Mouse (Mus musculus): Measurements from ENCODE around the gene Tmem254c. TPM values are rescaled to one million over a fixed set of nuclear protein-coding genes. Genes with fewer than 3 reads are reported as not detected.
"Not testable (repeated sequence)": the region's sequence is repeated elsewhere in the genome, so short reads cannot be mapped to it uniquely, and the experiment has no call there.

Gene Tmem254c
- polyA plus RNA-seq (2012; rRNA removed), result 16.9 and 24.6 TPM in 2 replicates

DNA sequence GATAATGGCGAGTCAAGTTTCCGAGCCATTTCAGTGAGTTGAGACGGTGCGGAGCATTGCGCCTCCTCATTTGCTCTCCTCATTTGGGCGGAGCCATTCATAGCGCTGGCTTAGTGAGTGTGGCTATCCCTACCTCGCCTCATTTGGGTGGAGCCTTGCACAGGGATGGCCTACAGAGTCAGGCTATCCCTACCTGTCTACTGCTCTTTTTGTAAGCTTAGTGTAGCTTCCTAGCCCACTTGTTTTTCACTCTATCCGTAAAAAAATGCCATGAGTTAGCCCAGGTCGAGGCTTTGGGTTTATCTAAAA, at the start of gene Tmem254c:
Gene Tmem254c (minus strand): TSS at position 31 of the 309 bp plus-strand sequence.
- not testable (repeated sequence) for DNase-seq (ENCODE audit: low spot score)

DNA sequence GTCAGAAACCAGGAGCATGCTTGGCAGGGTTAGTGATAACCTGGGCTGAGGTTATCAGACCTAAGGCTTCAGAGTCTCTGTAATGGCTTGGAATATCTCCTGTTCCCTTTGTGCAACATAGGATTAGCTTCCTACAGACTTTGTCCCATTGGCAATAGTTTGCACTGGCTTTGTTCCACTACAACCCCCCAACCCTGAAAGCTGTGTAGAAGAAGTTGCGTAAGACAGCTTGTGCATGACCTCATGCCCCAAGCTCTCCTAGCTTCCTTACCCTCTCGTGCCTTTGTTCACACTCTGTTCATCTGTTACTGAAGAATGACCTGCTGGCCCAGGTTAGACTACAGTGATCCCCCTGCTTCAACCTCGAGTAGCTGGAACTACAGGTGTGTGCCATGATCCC, 30.5 kb upstream of the Tmem254c start:
- DNase-seq (ENCODE audit: low spot score), result not testable (repeated sequence)

DNA sequence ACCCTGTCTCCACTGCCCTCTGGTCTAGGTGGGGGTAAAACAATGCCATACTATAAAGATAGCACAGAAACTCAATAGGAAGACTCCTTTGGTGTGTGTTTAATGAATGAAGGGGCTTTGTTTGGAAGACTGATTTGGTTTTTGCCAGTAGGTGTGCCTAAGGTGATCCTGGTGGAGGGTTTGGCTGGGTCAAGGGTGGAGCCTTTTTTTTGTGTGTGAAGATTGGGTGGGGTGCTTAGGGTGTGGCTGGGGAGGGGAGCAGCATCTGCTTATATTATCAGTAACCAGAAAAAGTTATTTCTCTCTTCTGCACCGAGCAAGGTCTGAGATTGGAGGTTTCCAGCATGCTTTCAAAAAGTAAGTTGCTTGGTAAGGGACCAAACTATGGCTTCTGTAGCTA, 14.8 kb upstream of the Tmem254c start, which contains the start of gene Cphx3:
Gene Cphx3 (plus strand): TSS at position 301 of the 400 bp plus-strand sequence.
- DNase-seq (ENCODE audit: low spot score), result not testable (repeated sequence)

DNA sequence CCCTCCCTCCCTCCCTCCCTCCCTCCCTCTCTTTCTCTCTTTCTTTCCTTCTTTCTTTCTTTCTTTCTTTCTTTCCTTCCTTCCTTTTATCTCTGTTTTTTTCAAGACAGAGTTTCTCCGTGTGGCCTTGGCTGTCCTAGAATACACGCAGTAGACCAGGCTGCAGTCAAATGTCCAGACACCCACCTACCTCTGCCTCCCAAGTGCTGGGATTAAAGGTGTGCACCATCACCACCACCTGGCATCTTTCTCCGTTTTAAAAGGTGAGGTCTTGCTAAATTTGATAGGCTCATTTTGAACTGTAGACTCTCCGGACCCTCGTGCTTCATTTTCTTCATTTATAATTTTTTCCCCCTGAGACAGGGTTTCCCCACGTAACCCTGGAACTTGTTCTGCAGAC, 14.1 kb upstream of the Tmem254c start, which contains the start of gene Cphx2:
Gene Cphx2 (plus strand): TSS at position 301 of the 400 bp plus-strand sequence.
- not testable (repeated sequence) for DNase-seq (ENCODE audit: low spot score)

GRCm38 (mm10) chr14:26076620-26077390, 9.7 kb upstream of the Tmem254c start:
- not testable (repeated sequence) for DNase-seq (ENCODE audit: low spot score)

GRCm38 (mm10) chr14:26066574-26067324, 406 bp downstream of the Tmem254c start:
- DNase-seq (ENCODE audit: low spot score), result not testable (repeated sequence)

GRCm38 (mm10) chr14:26059362-26059761, 7.8 kb downstream of the Tmem254c start:
- not testable (repeated sequence) for DNase-seq (ENCODE audit: low spot score)

DNA sequence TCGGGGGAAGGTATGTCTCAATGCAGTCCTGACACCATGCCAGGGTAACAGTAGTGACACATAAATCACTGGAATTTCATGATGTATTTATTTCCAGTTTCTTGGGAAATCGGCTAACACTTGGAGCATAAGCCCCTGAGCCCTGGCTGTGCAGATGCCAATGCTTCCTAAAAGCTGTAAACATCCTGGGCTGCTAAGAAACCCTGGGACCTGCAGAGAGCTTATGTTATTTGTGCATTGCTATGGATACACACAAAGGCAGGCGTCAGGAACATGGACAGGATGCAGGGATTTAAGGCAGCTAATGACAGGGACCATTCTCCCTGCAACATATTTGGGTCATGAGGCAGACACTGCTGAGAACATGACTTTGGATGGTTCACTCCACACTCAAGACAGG, 9.0 kb downstream of the Tmem254c start:
- DNase-seq (ENCODE audit: low spot score), result not testable (repeated sequence)

GRCm38 (mm10) chr14:26048767-26049166, 18.4 kb downstream of the Tmem254c start:
- DNase-seq (ENCODE audit: low spot score), result not testable (repeated sequence)

- not testable (repeated sequence) for DNase-seq (ENCODE audit: low spot score)
Observed at GRCm38 (mm10) chr14:26047026-26047425, 20.1 kb downstream of the Tmem254c start.

GRCm38 (mm10) chr14:26045007-26045406, 22.1 kb downstream of the Tmem254c start:
- DNase-seq (ENCODE audit: low spot score), result not testable (repeated sequence)

- not testable (repeated sequence) for DNase-seq (ENCODE audit: low spot score)
Observed at GRCm38 (mm10) chr14:26042611-26043010, 24.5 kb downstream of the Tmem254c start, which contains the start of gene Gm9780. Gm9780 (minus strand) TSS chr14:26042711.

GRCm38 (mm10) chr14:26035439-26035838, 31.7 kb downstream of the Tmem254c start:
- DNase-seq (ENCODE audit: low spot score), result not testable (repeated sequence)

GRCm38 (mm10) chr14:26034364-26034763, 32.8 kb downstream of the Tmem254c start:
- DNase-seq (ENCODE audit: low spot score), result not testable (repeated sequence)

GRCm38 (mm10) chr14:26025653-26026052, 41.5 kb downstream of the Tmem254c start:
- not testable (repeated sequence) for DNase-seq (ENCODE audit: low spot score)

DNA sequence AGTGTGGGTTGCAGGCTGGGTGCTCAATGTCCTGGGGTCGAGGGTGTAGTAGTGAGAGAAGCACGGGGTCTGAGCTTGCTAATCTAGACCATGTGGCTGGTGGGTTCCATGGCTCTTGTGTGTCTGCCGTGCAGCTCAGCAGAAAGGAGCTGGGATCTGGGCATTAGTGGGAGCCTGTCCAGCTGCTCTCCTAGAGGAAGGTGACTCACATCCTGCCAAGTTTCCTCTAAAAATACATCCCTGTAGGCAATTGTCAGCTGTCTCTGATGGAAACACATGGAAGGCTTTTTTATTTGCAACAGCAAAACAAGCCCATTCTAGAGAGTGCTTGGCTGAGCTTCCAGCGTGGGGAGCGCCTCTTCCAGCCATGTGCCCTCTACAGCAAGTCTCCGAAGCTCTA, 44.3 kb downstream of the Tmem254c start:
- DNase-seq (ENCODE audit: low spot score), result not testable (repeated sequence)

DNA sequence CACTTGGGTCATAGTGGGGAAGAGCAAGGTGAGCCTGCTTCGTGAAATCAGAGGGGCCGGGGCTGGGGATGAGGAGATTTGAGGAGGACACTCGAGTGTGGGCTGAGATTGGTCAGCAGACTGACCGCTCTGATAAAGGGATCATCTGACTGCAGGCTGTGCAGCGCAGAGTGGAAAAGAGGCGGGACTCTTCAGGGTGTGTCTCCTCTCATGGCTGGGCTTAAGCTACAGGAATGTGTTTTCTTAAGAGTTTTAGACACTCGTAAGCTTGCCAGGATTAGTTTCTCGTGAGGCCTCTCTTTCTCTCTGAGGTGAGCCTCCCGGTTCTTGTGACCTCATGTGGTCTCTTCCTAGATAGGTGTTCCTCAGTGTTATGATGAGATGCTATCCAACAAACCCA, 45.6 kb downstream of the Tmem254c start:
- DNase-seq (ENCODE audit: low spot score), result not testable (repeated sequence)

DNA sequence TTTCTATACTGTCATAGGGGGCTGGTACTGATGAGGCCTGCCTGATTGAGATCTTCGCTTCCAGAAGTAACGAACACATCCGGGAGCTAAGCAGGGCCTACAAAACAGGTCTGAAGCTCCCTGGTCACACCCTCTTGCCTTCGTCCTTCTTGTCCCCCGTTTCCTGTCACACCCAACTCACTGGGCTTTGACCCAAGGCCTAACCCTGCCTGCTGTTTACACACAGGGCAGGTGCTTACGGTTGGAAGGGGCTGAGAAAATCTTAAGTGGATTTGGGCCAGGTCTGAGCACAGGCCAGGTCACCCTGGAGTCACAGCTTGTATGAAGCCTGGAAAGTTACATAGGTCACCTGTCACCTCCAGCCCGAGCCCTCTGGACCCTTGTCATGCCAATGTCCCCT, 50.7 kb downstream of the Tmem254c start:
- not testable (repeated sequence) for DNase-seq (ENCODE audit: low spot score)

Data from urinary bladder, adult 2 months (tissue).